Mouse (Mus musculus) MEL (cell line): ENCODE data around the gene Naa35.

Experiments
- CTCF ChIP-seq, 3 experiments: IDR thresholded peaks in 2 of 3; conservative IDR thresholded peaks in 1 of 3; 2 replicates each; pipeline ENCODE4 v1.5.1; 2011 to 2012; ENCODE audit warnings: low read length in 3 of 3, low read depth in 2 of 3, mild to moderate bottlenecking in 2 of 3, improper control_type of control experiment in 1 of 3, inconsistent platforms in 1 of 3, mixed read lengths in 1 of 3, moderate library complexity in 1 of 3; ENCODE audit not compliant: control insufficient read depth in 1 of 3, insufficient read depth in 1 of 3, poor library complexity in 1 of 3, severe bottlenecking in 1 of 3
- E2F4 ChIP-seq: IDR thresholded peaks from 2 replicates; pipeline ENCODE4 v1.6.1; 2011; ENCODE audit warnings: low read depth, low read length, improper control_type of control experiment, borderline replicate concordance
- ELF1 ChIP-seq: IDR thresholded peaks from 2 replicates; pipeline ENCODE4 v1.6.1; 2014; ENCODE audit warnings: low read depth, mild to moderate bottlenecking, inconsistent platforms, low read length, improper control_type of control experiment, moderate library complexity
- MAFK ChIP-seq: IDR thresholded peaks from 2 replicates; pipeline ENCODE4 v1.6.1; 2011; ENCODE audit warnings: low read depth, mild to moderate bottlenecking, low read length, improper control_type of control experiment, borderline replicate concordance
- POLR2A ChIP-seq, 2 experiments: IDR thresholded peaks; 2 replicates each; pipeline ENCODE4 v1.6.1; 2011 to 2012; ENCODE audit warnings: low read length in 2 of 2, mild to moderate bottlenecking in 2 of 2, control low read depth in 1 of 2, improper control_type of control experiment in 1 of 2, low read depth in 1 of 2, moderate library complexity in 1 of 2; ENCODE audit not compliant: control insufficient read depth in 1 of 2, insufficient read depth in 1 of 2, poor library complexity in 1 of 2
- TBP ChIP-seq: IDR thresholded peaks from 2 replicates; pipeline ENCODE4 v1.8.0; 2011; ENCODE audit warnings: low read depth, low read length, improper control_type of control experiment
- UBTF ChIP-seq: IDR thresholded peaks from 2 replicates; pipeline ENCODE4 v1.6.1; 2012; ENCODE audit warnings: low read depth, mild to moderate bottlenecking, inconsistent platforms, low read length, improper control_type of control experiment, moderate library complexity, borderline replicate concordance; ENCODE audit not compliant: insufficient read depth

- TF ChIP-seq TBP (no peak), POLR2A (IDR thresholded peaks at IDR 0.05; ENCODE audit: control insufficient read depth in 1 of 2, insufficient read depth in 1 of 2, low read depth in 1 of 2, low read length in 2 of 2, poor library complexity in 1 of 2) (no peak), CTCF (IDR thresholded peaks at IDR 0.05 in 2 of 3, conservative IDR thresholded peaks at IDR 0.05 in 1 of 3; ENCODE audit: control insufficient read depth in 1 of 3, insufficient read depth in 1 of 3, low read depth in 2 of 3, low read length in 3 of 3, poor library complexity in 1 of 3, severe bottlenecking in 1 of 3) (no peak), MAFK (no peak), E2F4 (no peak), UBTF (no peak), ELF1 (no peak)
Measured at GRCm38 (mm10) chr13:59661966-59662365, 76.9 kb downstream of the Naa35 start.
